Mouse (Mus musculus) limb, embryonic 14.5 days (tissue): Measurements from ENCODE around the gene Zfp740. TPM values are rescaled to one million over a fixed set of nuclear protein-coding genes. Genes with fewer than 3 reads are reported as not detected.

ENCODE experiments used
- ATAC-seq: fragments of 200-750 bp; cut with Nextera tagmentation; 2 replicates; pipeline ENCODE4 v1.8.0; 2017; ENCODE audit warnings: low read depth, moderate number of reproducible peaks, moderate TSS enrichment; ENCODE audit not compliant: low FRiP score
- DNase-seq: peaks from one replicate; pipeline ENCODE4 v3.0.0-alpha.2; 2015; ENCODE audit warnings: low spot score
- H3K27ac ChIP-seq: fragments of 300-500 bp; sonication (generic); replicated peaks from 2 replicates; pipeline ENCODE4 v1.5.1; 2014; ENCODE audit warnings: low read depth, mild to moderate bottlenecking, low read length, moderate library complexity, mixed read lengths
- H3K27me3 ChIP-seq: fragments of 300-500 bp; sonication (generic); 2 replicates; pipeline ENCODE4 v1.6.1; 2014; ENCODE audit warnings: low read length, mixed read lengths; ENCODE audit not compliant: control insufficient read depth, insufficient read depth
- H3K36me3 ChIP-seq: fragments of 300-500 bp; sonication (generic); 2 replicates; pipeline ENCODE4 v1.6.1; 2014; ENCODE audit warnings: mild to moderate bottlenecking, low read length, moderate library complexity, mixed read lengths; ENCODE audit not compliant: control insufficient read depth, insufficient read depth
- H3K4me1 ChIP-seq: fragments of 300-500 bp; sonication (generic); 2 replicates; pipeline ENCODE4 v1.6.1; 2014; ENCODE audit warnings: antibody characterized with exemption, low read length, mixed read lengths; ENCODE audit not compliant: control insufficient read depth, insufficient read depth
- H3K4me2 ChIP-seq: fragments of 300-500 bp; sonication (generic); replicated peaks from 2 replicates; pipeline ENCODE4 v1.6.1; 2014; ENCODE audit warnings: low read depth, mild to moderate bottlenecking, low read length, moderate library complexity; ENCODE audit not compliant: severe bottlenecking
- H3K4me3 ChIP-seq: fragments of 300-500 bp; sonication (generic); replicated peaks from 2 replicates; pipeline ENCODE4 v1.5.1; 2014; ENCODE audit warnings: low read length
- H3K9ac ChIP-seq: fragments of 300-500 bp; sonication (generic); 2 replicates; pipeline ENCODE4 v1.6.1; 2014; ENCODE audit warnings: mild to moderate bottlenecking, low read depth, low read length, moderate library complexity; ENCODE audit not compliant: severe bottlenecking
- H3K9me3 ChIP-seq: fragments of 300-500 bp; sonication (generic); 2 replicates; pipeline ENCODE4 v1.6.1; 2016; ENCODE audit warnings: low read length; ENCODE audit not compliant: control insufficient read depth
- POLR2A ChIP-seq: fragments of 200-500 bp; IDR thresholded peaks from 2 replicates; pipeline ENCODE4 v1.8.0; 2012; ENCODE audit warnings: inconsistent platforms, mild to moderate bottlenecking, moderate library complexity, borderline replicate concordance; ENCODE audit not compliant: insufficient read depth, insufficient read length; ENCODE audit errors: extremely low read depth
- WGBS: fragments of 180-500 bp; shearing (Covaris S2); extraction: QIAGEN DNeasy Blood & Tissue Kit; methylation state at CpG from one replicate; pipeline ENCODE4 v1.1.7; 2014; 5-methylcytosine and 5-hydroxymethylcytosine counted together
- polyA plus RNA-seq, 2 experiments: library from polyadenylated mRNA; depleted of rRNA in 1 of 2; stranded (reverse) in 1 of 2; unstranded in 1 of 2; fragments of >200 nt; fragmentation: Nextera tagmentation in 1 of 2; extraction: Ambion mirVana in 1 of 2; gene quantifications; 2 replicates each; pipeline versions ENCODE4 v1.2.1 to v1.2.3; 2012 to 2014

The Zfp740 gene
- polyA plus RNA-seq, 2 experiments = 53.8 to 96.0 TPM

- Histone ChIP-seq H3K9ac (peak within 1 kb of the TSS; percentile 91), H3K4me1 (peaks cover 53% of the 10 kb centered on the region), H3K4me3 (peak within 1 kb of the TSS; percentile 80), H3K36me3 (peaks cover 11% of the 10 kb centered on the region), H3K4me2 (peak within 1 kb of the TSS; percentile 75), H3K27me3 (no peaks in the 10 kb centered on the region), H3K27ac (peak within 1 kb of the TSS; percentile 97), H3K9me3 (no peaks in the 10 kb centered on the region)
- DNase-seq = peak; percentile 79
- under 1% methylated on average over 23 of the region's 46 CpGs for WGBS
- ATAC-seq = peak; percentile 60
- no peak for TF ChIP-seq POLR2A
Observed at GRCm38 (mm10) chr15:102257202-102258075, 54.4 kb downstream of the Zfp740 start, which contains the start of gene Rarg. Gene Rarg, minus strand, starts transcription at chr15:102257517.

GRCm38 (mm10) chr15:102258076-102258470 is 55.0 kb downstream of the Zfp740 start:
- peak overlapping the region; percentile 80 for H3K4me3 ChIP-seq
- peak overlapping the region; percentile 97 for H3K27ac ChIP-seq
- peaks cover 51% of the 10 kb centered on the region for H3K4me1 ChIP-seq
- no peaks in the 10 kb centered on the region for H3K9me3 ChIP-seq
- peak; percentile 90 for DNase-seq
- H3K4me2 ChIP-seq = peak overlapping the region; percentile 75
- ATAC-seq = peak; percentile 51
- peak overlapping the region; percentile 91 for H3K9ac ChIP-seq
- peak; percentile 72; the same call in 1 of the 2 replicates for TF ChIP-seq POLR2A
- no peaks in the 10 kb centered on the region for H3K27me3 ChIP-seq
- peaks cover 5% of the 10 kb centered on the region; the same call in 1 of the 2 replicates for H3K36me3 ChIP-seq
- whole genome bisulfite sequencing = 4% methylated on average over 12 of the region's 12 CpGs

GRCm38 (mm10) chr15:102258581-102259253 is 55.7 kb downstream of the Zfp740 start:
- peak overlapping the region; percentile 97 for H3K27ac ChIP-seq
- DNase-seq (peak; percentile 60), ATAC-seq (peak; percentile 10)
- no peaks in the 10 kb centered on the region for H3K27me3 ChIP-seq
- H3K4me3 ChIP-seq = peak overlapping the region; percentile 80
- WGBS = 0% methylated on average over 10 of the region's 11 CpGs
- H3K36me3 ChIP-seq = 0 out of 2 replicates have a peak, but pooled peaks cover 5% of the 10 kb centered on the region
- peak overlapping the region; percentile 75 for H3K4me2 ChIP-seq
- peaks cover 51% of the 10 kb centered on the region for H3K4me1 ChIP-seq
- TF ChIP-seq POLR2A = no peak
- H3K9ac ChIP-seq = 0 out of 2 replicates have a peak overlapping the region, but pooled peaks have one; percentile 91
- H3K9me3 ChIP-seq = no peaks in the 10 kb centered on the region

- no peak for TF ChIP-seq POLR2A
- Histone ChIP-seq H3K9ac (0 out of 2 replicates have a peak overlapping the region, but pooled peaks have one; percentile 9), H3K27ac (no peak overlapping the region), H3K27me3 (no peaks in the 10 kb centered on the region), H3K36me3 (no peaks in the 10 kb centered on the region), H3K4me1 (peaks cover 38% of the 10 kb centered on the region), H3K9me3 (no peaks in the 10 kb centered on the region), H3K4me2 (no peak overlapping the region), H3K4me3 (no peak overlapping the region)
- ATAC-seq (no peak), DNase-seq (no peak)
- 49% methylated on average over 7 of the region's 7 CpGs for WGBS
Observed at GRCm38 (mm10) chr15:102262582-102262981, 59.5 kb downstream of the Zfp740 start.

GRCm38 (mm10) chr15:102263037-102263436 is 60.0 kb downstream of the Zfp740 start:
- Histone ChIP-seq H3K27ac (no peak overlapping the region), H3K4me2 (no peak overlapping the region), H3K9me3 (no peaks in the 10 kb centered on the region), H3K4me3 (no peak overlapping the region), H3K27me3 (no peaks in the 10 kb centered on the region), H3K36me3 (no peaks in the 10 kb centered on the region), H3K4me1 (peaks cover 34% of the 10 kb centered on the region), H3K9ac (no peak overlapping the region)
- ATAC-seq (no peak), DNase-seq (no peak)
- 66% methylated on average over 2 of the region's 2 CpGs for WGBS
- TF ChIP-seq POLR2A = no peak

Other genes starting within 250 kb of the Zfp740 start
- gene Krt78, start 249.0 kb upstream of the Zfp740 start, polyA plus RNA-seq (2012; rRNA removed) = 0.04 and 0.09 TPM in 2 replicates
- 0.08 and 0.22 TPM in 2 replicates for gene Krt78, start 249.0 kb upstream of the Zfp740 start, polyA plus RNA-seq (2014; fragmentation: Nextera tagmentation; extraction: Ambion mirVana)
- gene Krt8, start 198.8 kb upstream of the Zfp740 start, polyA plus RNA-seq (2012; rRNA removed) = 3.7 and 7.9 TPM in 2 replicates
- 13.2 and 19.8 TPM in 2 replicates for gene Krt8, start 198.8 kb upstream of the Zfp740 start, polyA plus RNA-seq (2014; fragmentation: Nextera tagmentation; extraction: Ambion mirVana)
- 5.9 and 7.6 TPM in 2 replicates for gene Krt18, start 175.1 kb upstream of the Zfp740 start, polyA plus RNA-seq (2012; rRNA removed)
- 16.4 and 22.3 TPM in 2 replicates for gene Krt18, start 175.1 kb upstream of the Zfp740 start, polyA plus RNA-seq (2014; fragmentation: Nextera tagmentation; extraction: Ambion mirVana)
- gene Eif4b, start 129.5 kb upstream of the Zfp740 start, polyA plus RNA-seq (2012; rRNA removed) = 165 and 199 TPM in 2 replicates
- gene Eif4b, start 129.5 kb upstream of the Zfp740 start, polyA plus RNA-seq (2014; fragmentation: Nextera tagmentation; extraction: Ambion mirVana) = 133 and 134 TPM in 2 replicates
- gene Tns2, start 102.8 kb upstream of the Zfp740 start, polyA plus RNA-seq (2012; rRNA removed) = 114 and 134 TPM in 2 replicates
- 62.5 and 66.3 TPM in 2 replicates for gene Tns2, start 102.8 kb upstream of the Zfp740 start, polyA plus RNA-seq (2014; fragmentation: Nextera tagmentation; extraction: Ambion mirVana)
- gene Spryd3, start 67.0 kb upstream of the Zfp740 start, polyA plus RNA-seq (2012; rRNA removed) = 37.4 and 39.8 TPM in 2 replicates
- gene Spryd3, start 67.0 kb upstream of the Zfp740 start, polyA plus RNA-seq (2014; fragmentation: Nextera tagmentation; extraction: Ambion mirVana) = 18.7 and 18.9 TPM in 2 replicates
- 6.2 and 8.1 TPM in 2 replicates for gene Igfbp6, start 58.9 kb upstream of the Zfp740 start, polyA plus RNA-seq (2012; rRNA removed)
- 11.7 and 11.9 TPM in 2 replicates for gene Igfbp6, start 58.9 kb upstream of the Zfp740 start, polyA plus RNA-seq (2014; fragmentation: Nextera tagmentation; extraction: Ambion mirVana)
- gene Soat2, start 52.7 kb upstream of the Zfp740 start, polyA plus RNA-seq (2012; rRNA removed) = 0.87 and 1.1 TPM in 2 replicates
- gene Soat2, start 52.7 kb upstream of the Zfp740 start, polyA plus RNA-seq (2014; fragmentation: Nextera tagmentation; extraction: Ambion mirVana) = 0.48 and 0.76 TPM in 2 replicates
- 112 and 130 TPM in 2 replicates for gene Csad, start 1.5 kb downstream of the Zfp740 start, polyA plus RNA-seq (2012; rRNA removed)
- 66.1 and 75.3 TPM in 2 replicates for gene Csad, start 1.5 kb downstream of the Zfp740 start, polyA plus RNA-seq (2014; fragmentation: Nextera tagmentation; extraction: Ambion mirVana)
- 2.7 and 3.0 TPM in 2 replicates for gene Itgb7, start 28.7 kb downstream of the Zfp740 start, polyA plus RNA-seq (2012; rRNA removed)
- 4.2 and 6.5 TPM in 2 replicates for gene Itgb7, start 28.7 kb downstream of the Zfp740 start, polyA plus RNA-seq (2014; fragmentation: Nextera tagmentation; extraction: Ambion mirVana)
- 135 and 175 TPM in 2 replicates for gene Rarg, start 54.3 kb downstream of the Zfp740 start, polyA plus RNA-seq (2012; rRNA removed)
- 115 and 140 TPM in 2 replicates for gene Rarg, start 54.3 kb downstream of the Zfp740 start, polyA plus RNA-seq (2014; fragmentation: Nextera tagmentation; extraction: Ambion mirVana)
- 3.1 and 3.8 TPM in 2 replicates for gene Gm9918, start 67.3 kb downstream of the Zfp740 start, polyA plus RNA-seq (2012; rRNA removed)
- gene Gm9918, start 67.3 kb downstream of the Zfp740 start, polyA plus RNA-seq (2014; fragmentation: Nextera tagmentation; extraction: Ambion mirVana) = 0.93 and 1.0 TPM in 2 replicates
- gene Mfsd5, start 76.2 kb downstream of the Zfp740 start, polyA plus RNA-seq (2012; rRNA removed) = 55.6 and 76.8 TPM in 2 replicates
- 77.7 and 82.1 TPM in 2 replicates for gene Mfsd5, start 76.2 kb downstream of the Zfp740 start, polyA plus RNA-seq (2014; fragmentation: Nextera tagmentation; extraction: Ambion mirVana)
- gene Espl1, start 93.0 kb downstream of the Zfp740 start, polyA plus RNA-seq (2012; rRNA removed) = 37.2 and 40.0 TPM in 2 replicates
- gene Espl1, start 93.0 kb downstream of the Zfp740 start, polyA plus RNA-seq (2014; fragmentation: Nextera tagmentation; extraction: Ambion mirVana) = 27.2 and 27.3 TPM in 2 replicates
- gene Pfdn5, start 122.9 kb downstream of the Zfp740 start, polyA plus RNA-seq (2012; rRNA removed) = 177 and 331 TPM in 2 replicates
- gene Pfdn5, start 122.9 kb downstream of the Zfp740 start, polyA plus RNA-seq (2014; fragmentation: Nextera tagmentation; extraction: Ambion mirVana) = 527 and 545 TPM in 2 replicates
- gene Myg1, start 128.5 kb downstream of the Zfp740 start, polyA plus RNA-seq (2012; rRNA removed) = 108 and 117 TPM in 2 replicates
- 91.1 and 92.1 TPM in 2 replicates for gene Myg1, start 128.5 kb downstream of the Zfp740 start, polyA plus RNA-seq (2014; fragmentation: Nextera tagmentation; extraction: Ambion mirVana)
- gene Aaas, start 147.5 kb downstream of the Zfp740 start, polyA plus RNA-seq (2012; rRNA removed) = 65.5 and 86.5 TPM in 2 replicates
- gene Aaas, start 147.5 kb downstream of the Zfp740 start, polyA plus RNA-seq (2014; fragmentation: Nextera tagmentation; extraction: Ambion mirVana) = 54.4 and 59.6 TPM in 2 replicates
- gene Sp7, start 163.9 kb downstream of the Zfp740 start, polyA plus RNA-seq (2012; rRNA removed) = 22.5 and 32.5 TPM in 2 replicates
- 7.9 and 11.7 TPM in 2 replicates for gene Sp7, start 163.9 kb downstream of the Zfp740 start, polyA plus RNA-seq (2014; fragmentation: Nextera tagmentation; extraction: Ambion mirVana)
- gene Sp1, start 202.9 kb downstream of the Zfp740 start, polyA plus RNA-seq (2012; rRNA removed) = 35.7 and 41.1 TPM in 2 replicates
- gene Sp1, start 202.9 kb downstream of the Zfp740 start, polyA plus RNA-seq (2014; fragmentation: Nextera tagmentation; extraction: Ambion mirVana) = 17.2 and 17.7 TPM in 2 replicates
- gene Amhr2, start 242.1 kb downstream of the Zfp740 start, polyA plus RNA-seq (2012; rRNA removed) = 0.53 and 0.67 TPM in 2 replicates
- gene Amhr2, start 242.1 kb downstream of the Zfp740 start, polyA plus RNA-seq (2014; fragmentation: Nextera tagmentation; extraction: Ambion mirVana) = 0.25 and 1.1 TPM in 2 replicates